Mouse (Mus musculus): ENCODE measurements at regions not wholly inside any gene's neighbourhood (a gene's known extent, or its start where the extent isn't known, plus 50 kb on each side); places are given as distances from the start of the nearest gene placed in this dataset.

GRCm38 (mm10) chr3:18764301-18765078, 816.3 kb downstream of the Cypt12 start:
- TF ChIP-seq POLR2A (IDR thresholded peaks at IDR 0.05; ENCODE audit: low read depth, low read length) (no peak), CTCF (IDR thresholded peaks at IDR 0.05; ENCODE audit: extremely low read depth, insufficient read length, insufficient replicate concordance, low read depth, low read length) (no peak)

All from small intestine, adult 2 months (tissue).